Mouse (Mus musculus) neutrophil, adult 5-6 weeks (primary cell): ENCODE results near the gene Spib. TPM values are rescaled to one million over a fixed set of nuclear protein-coding genes. Genes with fewer than 3 reads are reported as not detected.
A peak's percentile ranks its signal among the peaks of the same experiment; 100 is the strongest.

Experiments used
- ATAC-seq: fragments of 151-379, 151-347 bp; 2 replicates; pipeline ENCODE4 v1.8.0; 2017; ENCODE audit warnings: mild to moderate bottlenecking, moderate TSS enrichment; ENCODE audit not compliant: insufficient number of reproducible peaks, poor library complexity, low FRiP score, severe bottlenecking; ENCODE audit errors: extremely low read depth
- total RNA-seq: library from RNA; stranded (forward); fragments of 200-1000 nt; gene quantifications from 2 replicates; pipeline ENCODE4 v1.2.3, GENCODE M21; 2017

Spib gene
- 205 and 207 TPM in 2 replicates for total RNA-seq

GRCm38 (mm10) chr7:44531946-44532732, at the start of gene Spib:
Spib (minus strand) TSS chr7:44532071.
- no peak for ATAC-seq

GRCm38 (mm10) chr7:44581637-44582036, 49.8 kb upstream of the Spib start:
- no peak for ATAC-seq

GRCm38 (mm10) chr7:44576333-44576844, 44.5 kb upstream of the Spib start:
- no peak for ATAC-seq

GRCm38 (mm10) chr7:44572956-44573484, 41.1 kb upstream of the Spib start:
- ATAC-seq: no peak

- ATAC-seq: peak; percentile 89
Measured at GRCm38 (mm10) chr7:44572213-44572701, 40.4 kb upstream of the Spib start, which contains the start of gene Napsa. Napsa (plus strand) TSS chr7:44572380.

- ATAC-seq: no peak
Measured at GRCm38 (mm10) chr7:44571811-44572210, 39.9 kb upstream of the Spib start.

- ATAC-seq: no peak
Measured at GRCm38 (mm10) chr7:44570989-44571388, 39.1 kb upstream of the Spib start.

GRCm38 (mm10) chr7:44568803-44569202, 36.9 kb upstream of the Spib start:
- no peak for ATAC-seq

GRCm38 (mm10) chr7:44565414-44565813, 33.5 kb upstream of the Spib start:
- no peak for ATAC-seq

GRCm38 (mm10) chr7:44564486-44564885, 32.6 kb upstream of the Spib start:
- ATAC-seq: no peak

- ATAC-seq: no peak
Measured at GRCm38 (mm10) chr7:44563284-44563683, 31.4 kb upstream of the Spib start.

- ATAC-seq: peak; percentile 89
Measured at GRCm38 (mm10) chr7:44560435-44561400, 28.8 kb upstream of the Spib start.

- no peak for ATAC-seq
Measured at GRCm38 (mm10) chr7:44557629-44558028, 25.8 kb upstream of the Spib start.

GRCm38 (mm10) chr7:44553826-44554225, 22.0 kb upstream of the Spib start, which contains the start of gene Nr1h2:
Nr1h2 (minus strand) TSS chr7:44553951.
- peak; percentile 85 for ATAC-seq

GRCm38 (mm10) chr7:44553196-44553764, 21.4 kb upstream of the Spib start:
- peak; percentile 31; the same call in 1 of the 2 replicates for ATAC-seq

- ATAC-seq: no peak
Measured at GRCm38 (mm10) chr7:44552141-44552908, 20.5 kb upstream of the Spib start.

- no peak for ATAC-seq
Measured at GRCm38 (mm10) chr7:44551731-44552130, 19.9 kb upstream of the Spib start.

GRCm38 (mm10) chr7:44551301-44551700, 19.4 kb upstream of the Spib start:
- ATAC-seq: no peak
